Mouse (Mus musculus) lung, postnatal 0 days (tissue): Measurements from ENCODE around the gene Mta1. TPM values are rescaled to one million over a fixed set of nuclear protein-coding genes. Genes with fewer than 3 reads are reported as not detected.

Experiments
- ATAC-seq: fragments of 200-750 bp; cut with Nextera tagmentation; 2 replicates; pipeline ENCODE4 v1.8.0; 2017; ENCODE audit warnings: moderate library complexity
- DNase-seq: peaks from one replicate; pipeline ENCODE4 v3.0.0-alpha.2; 2016; ENCODE audit warnings: low spot score
- H3K27ac ChIP-seq: fragments of 300-500 bp; sonication (generic); 2 replicates; pipeline ENCODE4 v1.5.1; 2014; ENCODE audit warnings: antibody characterized with exemption, mild to moderate bottlenecking, low read length, mixed read lengths
- H3K27me3 ChIP-seq: fragments of 300-500 bp; sonication (generic); replicated peaks from 2 replicates; pipeline ENCODE4 v1.6.1; 2014; ENCODE audit warnings: low read length, mixed read lengths; ENCODE audit not compliant: insufficient read depth
- H3K36me3 ChIP-seq: fragments of 300-500 bp; sonication (generic); 2 replicates; pipeline ENCODE4 v1.6.1; 2014; ENCODE audit warnings: low read length, mixed read lengths; ENCODE audit not compliant: insufficient read depth
- H3K4me1 ChIP-seq: fragments of 300-500 bp; sonication (generic); 2 replicates; pipeline ENCODE4 v1.6.1; 2014; ENCODE audit warnings: antibody characterized with exemption, low read depth, low read length, mixed read lengths; ENCODE audit not compliant: insufficient read depth
- H3K4me2 ChIP-seq: fragments of 300-500 bp; sonication (generic); replicated peaks from 2 replicates; pipeline ENCODE4 v1.6.1; 2014; ENCODE audit warnings: low read depth, mild to moderate bottlenecking, low read length, moderate library complexity, mixed read lengths
- H3K4me3 ChIP-seq: fragments of 300-500 bp; sonication (generic); 2 replicates; pipeline ENCODE4 v1.5.1; 2014; ENCODE audit warnings: low read depth, low read length
- H3K9ac ChIP-seq: fragments of 300-500 bp; sonication (generic); replicated peaks from 2 replicates; pipeline ENCODE4 v1.6.1; 2014; ENCODE audit warnings: low read depth, mild to moderate bottlenecking
- H3K9me3 ChIP-seq: fragments of 300-500 bp; sonication (generic); 2 replicates; pipeline ENCODE4 v1.6.1; 2016; ENCODE audit warnings: low read length, mixed read lengths
- CTCF ChIP-seq: IDR thresholded peaks from 2 replicates; pipeline ENCODE4 v1.5.1; 2016; ENCODE audit warnings: antibody characterized with exemption, mild to moderate bottlenecking
- EP300 ChIP-seq: IDR thresholded peaks from 2 replicates; pipeline ENCODE4 v1.6.1; 2016; ENCODE audit warnings: antibody characterized with exemption, mild to moderate bottlenecking, control low read depth
- WGBS: fragments of 180-500 bp; shearing (Covaris S2); extraction: QIAGEN DNeasy Blood & Tissue Kit; methylation state at CpG from one replicate; pipeline ENCODE4 v1.1.7; 2014; 5-methylcytosine and 5-hydroxymethylcytosine counted together
- polyA plus RNA-seq: library from polyadenylated mRNA; unstranded; fragments of >200 nt; fragmentation: Nextera tagmentation; extraction: Ambion mirVana; gene quantifications from 2 replicates; pipeline ENCODE4 v1.2.1, GENCODE M21; 2015

Gene Mta1
- polyA plus RNA-seq, 1 experiment from 2014 or later = 12.2 TPM

DNA sequence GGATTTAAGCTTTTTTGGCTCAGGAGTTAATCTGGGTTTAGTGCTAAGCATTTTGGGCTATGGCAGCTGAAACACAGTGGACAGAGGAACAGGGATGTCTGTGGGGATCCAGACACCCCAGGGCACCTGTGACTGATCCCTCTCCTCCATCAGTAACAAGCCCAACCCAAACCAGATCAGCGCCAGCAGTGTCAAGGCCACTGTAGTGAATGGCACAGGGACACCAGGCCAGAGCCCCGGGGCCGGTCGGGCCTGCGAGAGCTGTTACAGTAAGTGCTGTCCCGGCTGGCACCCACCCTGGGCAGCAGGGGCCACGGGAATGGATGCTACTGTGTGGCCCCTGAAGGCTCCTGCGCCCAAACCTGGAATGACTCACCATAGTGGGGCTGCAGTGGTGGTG is 32.7 kb downstream of the Mta1 start:
- Histone ChIP-seq H3K36me3 (peaks cover 48% of the 10 kb centered on the region), H3K27ac (no peak overlapping the region), H3K4me2 (no peak overlapping the region), H3K9me3 (no peaks in the 10 kb centered on the region), H3K9ac (no peak overlapping the region), H3K27me3 (no peaks in the 10 kb centered on the region), H3K4me3 (no peak overlapping the region), H3K4me1 (peaks cover 15% of the 10 kb centered on the region)
- DNase-seq = no peak
- WGBS = 98% methylated on average over 8 of the region's 8 CpGs
- TF ChIP-seq EP300 (no peak), CTCF (no peak)
- no peak for ATAC-seq

DNA sequence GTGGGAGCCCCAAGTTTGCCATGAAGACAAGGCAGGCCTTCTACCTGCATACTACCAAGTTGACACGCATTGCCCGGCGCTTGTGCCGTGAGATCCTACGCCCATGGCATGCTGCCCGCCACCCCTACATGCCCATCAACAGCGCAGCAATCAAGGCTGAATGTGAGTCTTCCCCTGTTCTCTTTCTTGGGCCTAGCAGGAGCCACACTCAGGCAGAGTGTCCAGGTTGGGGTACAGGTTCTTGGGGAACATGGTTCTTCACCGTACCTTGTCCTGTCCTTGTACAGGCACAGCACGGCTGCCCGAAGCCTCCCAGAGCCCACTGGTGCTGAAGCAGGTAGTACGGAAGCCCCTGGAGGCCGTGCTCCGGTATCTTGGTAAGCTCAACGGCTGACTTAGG is 33.5 kb downstream of the Mta1 start:
- WGBS = 94% methylated on average over 14 of the region's 14 CpGs
- ATAC-seq (no peak), DNase-seq (no peak)
- peaks cover 15% of the 10 kb centered on the region for H3K4me1 ChIP-seq
- no peak overlapping the region for H3K9ac ChIP-seq
- no peak overlapping the region for H3K4me3 ChIP-seq
- peak overlapping the region; percentile 90 for H3K27ac ChIP-seq
- no peaks in the 10 kb centered on the region for H3K9me3 ChIP-seq
- no peak overlapping the region for H3K4me2 ChIP-seq
- TF ChIP-seq EP300 (no peak), CTCF (no peak)
- H3K27me3 ChIP-seq = no peaks in the 10 kb centered on the region
- H3K36me3 ChIP-seq = peaks cover 45% of the 10 kb centered on the region

DNA sequence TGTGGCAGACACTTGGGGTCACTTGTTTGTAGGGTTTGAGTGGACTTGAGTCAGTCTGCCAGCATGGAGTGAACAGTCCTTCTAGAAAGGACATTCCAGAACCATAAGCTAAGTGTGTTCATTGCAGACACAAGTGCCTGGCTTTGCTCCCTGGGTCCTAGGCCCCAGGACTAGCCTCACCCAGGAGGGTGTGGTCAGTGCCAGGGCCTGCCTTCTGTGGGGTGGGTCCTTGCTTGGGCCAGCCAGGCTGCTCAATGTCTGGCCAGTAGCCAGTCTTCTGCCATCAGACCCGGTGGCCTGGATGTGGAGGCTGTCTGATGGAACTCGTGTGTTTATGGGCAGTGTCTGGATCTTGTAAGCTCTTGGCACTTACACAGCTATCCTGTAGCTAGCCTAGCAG is 34.5 kb downstream of the Mta1 start:
- Histone ChIP-seq H3K4me1 (peaks cover 15% of the 10 kb centered on the region), H3K4me2 (no peak overlapping the region), H3K9me3 (no peaks in the 10 kb centered on the region), H3K27me3 (no peaks in the 10 kb centered on the region), H3K36me3 (peaks cover 40% of the 10 kb centered on the region), H3K27ac (peak overlapping the region; percentile 90), H3K4me3 (no peak overlapping the region), H3K9ac (no peak overlapping the region)
- DNase-seq = peak; percentile 98
- ATAC-seq = peak; percentile 98
- WGBS = 9% methylated on average over 2 of the region's 2 CpGs
- TF ChIP-seq EP300 (peak; percentile 92), CTCF (0 out of 2 replicates have a peak, but pooled peaks have one; percentile 3)

DNA sequence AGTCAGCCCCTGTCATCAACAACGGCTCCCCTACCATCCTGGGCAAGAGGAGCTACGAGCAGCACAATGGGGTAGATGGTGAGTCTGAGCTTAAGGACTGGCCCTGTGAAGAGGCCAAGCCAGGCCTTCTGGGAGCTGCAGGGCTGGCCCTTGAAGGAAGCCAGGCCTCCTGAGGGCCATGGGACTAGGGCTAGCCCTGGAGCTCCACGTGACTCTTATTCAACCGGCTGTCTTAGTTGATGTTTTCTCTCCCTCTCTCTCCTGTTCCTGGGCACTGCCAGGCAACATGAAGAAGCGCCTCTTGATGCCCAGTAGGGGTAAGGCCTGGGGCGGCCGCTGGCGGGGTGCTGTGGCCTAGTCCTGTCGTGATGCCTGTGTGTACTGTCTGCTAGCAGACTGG is 35.2 kb downstream of the Mta1 start:
- Histone ChIP-seq H3K4me2 (no peak overlapping the region), H3K27me3 (no peaks in the 10 kb centered on the region), H3K4me3 (no peak overlapping the region), H3K27ac (peak overlapping the region; percentile 90), H3K9ac (no peak overlapping the region), H3K9me3 (no peaks in the 10 kb centered on the region), H3K36me3 (peaks cover 35% of the 10 kb centered on the region), H3K4me1 (peaks cover 15% of the 10 kb centered on the region)
- ATAC-seq (no peak; the same call in 1 of the 2 replicates), DNase-seq (no peak)
- TF ChIP-seq EP300 (no peak), CTCF (no peak)
- WGBS = 77% methylated on average over 8 of the region's 9 CpGs

DNA sequence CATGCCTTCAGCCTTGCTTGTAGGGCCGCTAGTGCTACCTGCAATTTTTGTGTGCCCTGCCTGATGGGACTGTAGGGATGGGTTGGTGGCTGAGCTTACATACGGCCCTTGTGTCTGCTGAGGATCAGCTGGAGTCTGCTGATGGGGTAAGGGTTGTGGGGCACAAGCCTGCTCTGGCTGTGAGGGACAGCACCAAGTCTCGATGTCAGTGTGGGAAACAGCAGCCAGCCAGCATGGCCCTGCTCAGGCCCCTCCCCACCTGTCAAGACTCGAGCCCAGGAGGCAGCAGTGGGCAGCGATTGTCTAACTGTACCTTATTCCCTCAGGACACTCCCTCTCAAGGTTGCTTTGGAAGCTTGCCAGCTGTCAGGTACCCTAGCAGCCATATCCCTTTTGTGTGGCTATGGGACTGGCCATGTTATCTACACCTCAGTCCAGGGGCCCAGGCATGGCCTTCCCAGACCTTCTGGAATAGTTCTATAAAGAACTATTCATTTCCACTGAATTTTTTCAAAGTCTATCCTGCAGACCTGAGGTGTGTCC is 35.9 kb downstream of the Mta1 start:
- H3K4me3 ChIP-seq = no peak overlapping the region

DNA sequence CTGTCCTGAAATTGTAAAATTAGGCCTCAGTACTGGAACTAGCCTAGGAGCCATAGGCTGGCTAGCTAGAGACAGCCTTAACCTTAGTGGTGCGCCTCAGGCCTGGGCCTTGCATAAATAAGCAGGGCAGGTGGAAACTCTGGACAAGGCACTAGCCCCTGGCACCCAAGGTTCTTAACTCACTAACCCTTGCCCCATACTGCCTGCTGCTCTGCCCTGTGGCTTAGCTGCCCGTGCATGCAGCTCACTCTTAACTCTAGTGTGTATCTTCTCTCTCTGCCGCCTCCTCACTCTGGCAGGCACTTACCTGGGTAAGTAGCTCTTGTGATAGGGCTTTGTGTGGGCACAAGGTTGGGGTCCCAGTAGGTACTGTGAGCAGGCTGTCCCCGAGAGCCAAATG is 36.4 kb downstream of the Mta1 start:
- TF ChIP-seq EP300 (no peak), CTCF (no peak)
- peaks cover 23% of the 10 kb centered on the region for H3K36me3 ChIP-seq
- no peak overlapping the region for H3K4me2 ChIP-seq
- WGBS = 67% methylated on average over 4 of the region's 4 CpGs
- H3K4me1 ChIP-seq = peaks cover 26% of the 10 kb centered on the region
- no peaks in the 10 kb centered on the region for H3K9me3 ChIP-seq
- peak overlapping the region; percentile 43; the same call in 1 of the 2 replicates for H3K27ac ChIP-seq
- ATAC-seq (no peak), DNase-seq (no peak)
- no peak overlapping the region for H3K9ac ChIP-seq
- H3K4me3 ChIP-seq = no peak overlapping the region
- H3K27me3 ChIP-seq = no peaks in the 10 kb centered on the region

More for the DNA sequence above, 35.9 kb downstream of the Mta1 start:
- Histone ChIP-seq H3K27ac (peak overlapping the region; percentile 90), H3K9me3 (no peaks in the 10 kb centered on the region), H3K9ac (no peak overlapping the region), H3K4me2 (no peak overlapping the region), H3K27me3 (no peaks in the 10 kb centered on the region), H3K4me1 (peaks cover 20% of the 10 kb centered on the region), H3K36me3 (peaks cover 28% of the 10 kb centered on the region)
- DNase-seq (no peak), ATAC-seq (no peak)
- WGBS = 66% methylated on average over 5 of the region's 5 CpGs
- TF ChIP-seq EP300 = no peak
- TF ChIP-seq CTCF = no peak

DNA sequence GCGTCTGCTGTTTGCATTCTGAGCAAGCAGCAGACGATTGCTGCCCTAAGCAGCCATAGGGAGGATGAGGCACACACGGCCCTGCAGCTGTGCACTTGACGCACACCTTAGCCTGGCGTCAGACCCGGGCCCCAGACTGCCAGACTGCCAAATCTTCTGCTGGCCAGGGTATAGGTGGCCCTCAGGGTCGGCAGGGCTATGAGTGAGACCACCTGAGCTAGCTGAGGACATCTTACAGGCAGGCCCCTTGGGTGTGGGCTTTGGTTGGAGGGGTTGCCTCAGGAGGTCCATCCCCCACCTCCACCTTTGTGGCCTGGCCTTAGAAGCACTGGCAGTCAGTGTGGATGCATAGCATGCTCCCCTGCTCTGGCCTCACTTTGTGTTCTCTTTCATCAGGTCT is 37.3 kb downstream of the Mta1 start:
- Histone ChIP-seq H3K4me1 (peaks cover 29% of the 10 kb centered on the region), H3K27ac (no peak overlapping the region), H3K4me2 (no peak overlapping the region), H3K4me3 (no peak overlapping the region), H3K27me3 (no peaks in the 10 kb centered on the region), H3K9me3 (no peaks in the 10 kb centered on the region), H3K36me3 (peaks cover 21% of the 10 kb centered on the region), H3K9ac (no peak overlapping the region)
- WGBS = 89% methylated on average over 7 of the region's 7 CpGs
- DNase-seq (no peak), ATAC-seq (no peak)
- TF ChIP-seq CTCF (no peak), EP300 (no peak)
